Mouse (Mus musculus): ENCODE measurements at regions not wholly inside any gene's neighbourhood (a gene's known extent, or its start where the extent isn't known, plus 50 kb on each side); places are given as distances from the start of the nearest gene placed in this dataset.
"Not testable (repeated sequence)": the region's sequence is repeated elsewhere in the genome, so short reads cannot be mapped to it uniquely, and the experiment has no call there.

DNA sequence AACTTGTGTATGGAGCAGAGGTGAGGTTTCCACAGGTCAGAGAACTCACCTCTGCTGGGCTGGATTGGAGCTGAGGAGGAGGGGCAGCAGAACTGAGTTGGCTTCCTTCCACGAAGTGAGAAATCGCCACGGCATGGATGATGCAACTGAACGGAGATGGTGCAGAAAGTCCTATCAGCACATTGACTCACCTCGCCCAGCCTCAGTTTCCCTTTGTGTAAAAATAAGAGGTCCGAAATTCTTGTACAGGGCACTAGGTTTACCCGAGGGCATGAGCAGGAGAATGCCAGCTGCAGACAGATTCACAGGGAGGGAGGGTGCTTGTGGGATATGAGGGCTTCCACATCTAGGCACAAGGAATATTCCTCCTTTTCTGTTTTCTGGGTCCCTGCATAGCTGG is 117.9 kb upstream of the Klf4 start:
- ATAC-seq (ENCODE audit: insufficient read depth, low FRiP score, low read depth) = no peak
- H3K4me1 ChIP-seq = peaks cover 10% of the 10 kb centered on the region
- H3K4me3 ChIP-seq (replicated peaks) = no peak overlapping the region
- no peaks in the 10 kb centered on the region for H3K27me3 ChIP-seq (replicated peaks)
- H3K9ac ChIP-seq = no peak overlapping the region
- WGBS = 41% methylated on average over 7 of the region's 7 CpGs
- peak overlapping the region; percentile 96; the same call in 1 of the 2 replicates for H3K27ac ChIP-seq
- no peak overlapping the region for H3K4me2 ChIP-seq
- H3K36me3 ChIP-seq = no peaks in the 10 kb centered on the region
- no peaks in the 10 kb centered on the region for H3K9me3 ChIP-seq

DNA sequence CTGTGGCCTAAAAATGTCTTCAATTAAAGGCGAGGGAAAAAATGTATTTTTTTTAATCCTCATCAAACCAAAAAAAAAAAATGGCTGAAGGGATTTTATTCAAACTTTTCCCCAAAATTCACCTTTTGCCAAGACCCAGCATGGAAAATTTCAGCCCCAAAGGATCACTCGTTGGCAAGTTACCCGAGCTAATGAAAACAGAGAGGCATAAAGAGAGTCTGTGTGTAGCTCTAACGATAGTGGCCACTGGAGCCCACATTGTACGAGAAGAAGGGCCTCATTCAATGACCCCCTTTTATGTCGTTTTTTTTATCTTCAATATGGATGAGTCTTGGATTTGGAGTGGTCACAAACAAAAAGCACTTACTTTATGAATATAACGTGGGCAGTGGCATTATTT is 116.1 kb upstream of the Klf4 start:
- H3K9me3 ChIP-seq = no peaks in the 10 kb centered on the region
- WGBS = 76% methylated on average over 7 of the region's 7 CpGs

GRCm38 (mm10) chr4:55645432-55645831 is 113.2 kb upstream of the Klf4 start:
- H3K4me3 ChIP-seq (replicated peaks) = no peak overlapping the region
- no peak overlapping the region for H3K9ac ChIP-seq
- ATAC-seq (ENCODE audit: insufficient read depth, low FRiP score, low read depth) = no peak
- no peaks in the 10 kb centered on the region for H3K36me3 ChIP-seq
- peaks cover 5% of the 10 kb centered on the region; the same call in 1 of the 2 replicates for H3K4me1 ChIP-seq
- WGBS = 57% methylated on average over 3 of the region's 3 CpGs
- H3K4me2 ChIP-seq = no peak overlapping the region
- no peaks in the 10 kb centered on the region for H3K27me3 ChIP-seq (replicated peaks)
- H3K27ac ChIP-seq = no peak overlapping the region
- H3K9me3 ChIP-seq = no peaks in the 10 kb centered on the region

More for the DNA sequence above, 116.1 kb upstream of the Klf4 start:
- Histone ChIP-seq H3K4me2 (no peak overlapping the region), H3K36me3 (no peaks in the 10 kb centered on the region), H3K4me1 (peaks cover 10% of the 10 kb centered on the region), H3K27me3 (replicated peaks) (no peaks in the 10 kb centered on the region), H3K27ac (no peak overlapping the region), H3K4me3 (replicated peaks) (no peak overlapping the region), H3K9ac (no peak overlapping the region)
- no peak for ATAC-seq (ENCODE audit: insufficient read depth, low FRiP score, low read depth)

DNA sequence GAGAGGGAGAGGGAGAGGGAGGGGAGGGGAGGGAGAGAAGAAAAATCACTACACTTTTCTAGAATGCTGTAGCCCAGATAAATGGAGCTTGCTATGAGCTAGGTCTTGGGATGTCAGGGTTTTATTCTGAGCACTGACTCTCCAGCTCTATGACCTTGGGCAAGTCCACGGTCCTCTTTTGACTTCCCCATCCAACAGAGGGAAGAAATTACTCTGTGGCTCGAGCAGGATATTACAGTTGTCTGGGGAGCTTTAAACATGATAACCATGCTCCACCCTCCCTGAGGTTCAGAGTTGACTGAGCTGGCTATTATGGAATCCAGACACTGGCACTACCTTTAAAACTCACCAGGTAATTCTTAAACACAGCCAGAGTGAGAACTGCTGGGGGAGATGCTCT is 112.6 kb upstream of the Klf4 start:
- WGBS = 58% methylated on average over 2 of the region's 2 CpGs
- H3K4me1 ChIP-seq = no peaks in the 10 kb centered on the region

GRCm38 (mm10) chr4:55634946-55635511 is 102.8 kb upstream of the Klf4 start:
- ATAC-seq (ENCODE audit: insufficient read depth, low FRiP score, low read depth) = no peak
- 75% methylated on average over 7 of the region's 7 CpGs for WGBS

More for the DNA sequence above, 112.6 kb upstream of the Klf4 start:
- no peak for ATAC-seq (ENCODE audit: insufficient read depth, low FRiP score, low read depth)
- H3K4me3 ChIP-seq (replicated peaks) = no peak overlapping the region
- H3K4me2 ChIP-seq = no peak overlapping the region
- no peak overlapping the region for H3K9ac ChIP-seq
- no peaks in the 10 kb centered on the region for H3K9me3 ChIP-seq
- H3K27ac ChIP-seq = no peak overlapping the region
- no peaks in the 10 kb centered on the region for H3K27me3 ChIP-seq (replicated peaks)
- no peaks in the 10 kb centered on the region for H3K36me3 ChIP-seq

GRCm38 (mm10) chr4:55631157-55631556 is 98.9 kb upstream of the Klf4 start:
- H3K27me3 ChIP-seq (replicated peaks) = no peaks in the 10 kb centered on the region
- ATAC-seq (ENCODE audit: insufficient read depth, low FRiP score, low read depth) = no peak
- H3K36me3 ChIP-seq = no peaks in the 10 kb centered on the region
- no peak overlapping the region for H3K4me3 ChIP-seq (replicated peaks)
- H3K9ac ChIP-seq = no peak overlapping the region
- no peak overlapping the region for H3K4me2 ChIP-seq
- 80% methylated on average over 1 of the region's 1 CpGs for WGBS
- no peak overlapping the region for H3K27ac ChIP-seq
- H3K9me3 ChIP-seq = no peaks in the 10 kb centered on the region
- no peaks in the 10 kb centered on the region for H3K4me1 ChIP-seq

More at GRCm38 (mm10) chr4:55634946-55635511, 102.8 kb upstream of the Klf4 start:
- no peak overlapping the region for H3K4me2 ChIP-seq
- no peaks in the 10 kb centered on the region for H3K9me3 ChIP-seq
- no peaks in the 10 kb centered on the region for H3K36me3 ChIP-seq
- no peak overlapping the region for H3K9ac ChIP-seq
- no peaks in the 10 kb centered on the region for H3K27me3 ChIP-seq (replicated peaks)
- H3K4me3 ChIP-seq (replicated peaks) = no peak overlapping the region
- H3K4me1 ChIP-seq = no peaks in the 10 kb centered on the region
- H3K27ac ChIP-seq = no peak overlapping the region

- not testable (repeated sequence) for H3K4me3 ChIP-seq (replicated peaks); H3K4me2 ChIP-seq; H3K9ac ChIP-seq; ATAC-seq (ENCODE audit: insufficient read depth, low FRiP score, low read depth); H3K27me3 ChIP-seq (replicated peaks); H3K4me1 ChIP-seq; H3K9me3 ChIP-seq; H3K36me3 ChIP-seq; H3K27ac ChIP-seq
- 84% methylated on average over 4 of the region's 4 CpGs for WGBS
Observed at GRCm38 (mm10) chr4:55630215-55630614, 97.9 kb upstream of the Klf4 start.

- Histone ChIP-seq H3K9ac (no peak overlapping the region), H3K4me2 (no peak overlapping the region), H3K4me3 (replicated peaks) (no peak overlapping the region), H3K27me3 (replicated peaks) (no peaks in the 10 kb centered on the region), H3K4me1 (no peaks in the 10 kb centered on the region), H3K36me3 (no peaks in the 10 kb centered on the region), H3K9me3 (no peaks in the 10 kb centered on the region), H3K27ac (no peak overlapping the region)
- no peak for ATAC-seq (ENCODE audit: insufficient read depth, low FRiP score, low read depth)
- 73% methylated on average over 9 of the region's 9 CpGs for WGBS
Observed at GRCm38 (mm10) chr4:55624779-55625178, 92.5 kb upstream of the Klf4 start.

DNA sequence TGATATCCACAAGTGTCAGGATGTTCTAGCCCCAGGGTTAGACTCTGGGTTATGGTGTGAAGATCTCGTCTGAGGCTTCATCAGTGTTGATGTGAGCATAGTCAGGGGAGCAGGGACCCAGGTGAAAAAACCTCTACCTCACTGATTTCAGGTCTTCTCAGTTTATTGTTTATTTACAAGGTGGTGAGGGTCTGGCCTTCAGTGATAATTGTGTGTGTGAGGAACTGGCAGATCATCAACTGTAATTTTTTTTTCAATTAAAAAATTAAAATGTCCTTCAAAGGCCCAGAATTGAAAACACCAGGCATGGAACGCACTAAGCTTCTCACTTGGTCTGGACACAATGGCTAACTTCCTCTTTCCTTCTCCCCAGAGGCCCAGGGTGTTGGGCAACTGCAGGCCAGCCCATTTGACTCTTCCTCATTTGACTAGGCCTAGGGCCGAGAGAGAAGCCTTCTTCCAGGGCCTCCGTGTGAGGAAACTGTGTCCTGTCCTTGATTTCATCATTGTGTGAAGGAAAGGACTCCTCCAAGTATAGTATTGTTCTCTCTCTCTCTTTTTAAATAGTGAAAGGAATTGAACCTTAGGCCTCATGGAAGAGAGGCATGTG is 91.0 kb upstream of the Klf4 start:
- WGBS = 78% methylated on average over 4 of the region's 4 CpGs
- no peak for ATAC-seq (ENCODE audit: insufficient read depth, low FRiP score, low read depth)

DNA sequence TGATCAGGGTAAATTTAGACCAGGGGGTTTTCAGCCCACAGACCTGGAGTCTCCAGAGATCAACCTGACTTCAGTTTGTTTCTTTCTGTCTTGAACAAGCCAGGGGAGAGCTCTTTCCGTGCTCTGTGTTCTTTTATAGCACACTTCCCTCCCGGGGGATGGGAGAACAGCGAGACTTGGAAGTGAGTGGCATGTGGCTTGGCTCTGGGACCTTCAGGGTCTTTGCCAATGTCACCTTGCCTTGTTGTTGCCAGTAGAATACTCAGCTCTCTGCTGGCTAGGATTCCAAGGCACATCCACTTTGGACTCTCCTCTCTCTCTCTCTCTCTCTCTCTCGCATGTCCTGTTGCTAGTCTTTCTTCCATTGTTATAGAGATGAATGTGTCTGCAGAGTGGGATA is 90.4 kb upstream of the Klf4 start:
- no peak overlapping the region for H3K4me3 ChIP-seq (replicated peaks)
- no peak overlapping the region for H3K4me2 ChIP-seq
- no peak overlapping the region for H3K27ac ChIP-seq
- H3K9me3 ChIP-seq = no peaks in the 10 kb centered on the region
- WGBS = 78% methylated on average over 4 of the region's 4 CpGs
- H3K36me3 ChIP-seq = no peaks in the 10 kb centered on the region
- no peak for ATAC-seq (ENCODE audit: insufficient read depth, low FRiP score, low read depth)
- no peaks in the 10 kb centered on the region for H3K4me1 ChIP-seq
- H3K9ac ChIP-seq = no peak overlapping the region
- H3K27me3 ChIP-seq (replicated peaks) = no peaks in the 10 kb centered on the region

More for the DNA sequence above, 91.0 kb upstream of the Klf4 start:
- H3K9ac ChIP-seq = no peak overlapping the region
- H3K4me1 ChIP-seq = no peaks in the 10 kb centered on the region
- no peak overlapping the region for H3K4me3 ChIP-seq (replicated peaks)
- H3K36me3 ChIP-seq = no peaks in the 10 kb centered on the region
- no peaks in the 10 kb centered on the region for H3K9me3 ChIP-seq
- H3K27ac ChIP-seq = no peak overlapping the region
- no peak overlapping the region for H3K4me2 ChIP-seq
- no peaks in the 10 kb centered on the region for H3K27me3 ChIP-seq (replicated peaks)

GRCm38 (mm10) chr4:55619891-55620290 is 87.6 kb upstream of the Klf4 start:
- no peak overlapping the region for H3K4me2 ChIP-seq
- H3K9ac ChIP-seq = no peak overlapping the region
- no peaks in the 10 kb centered on the region for H3K9me3 ChIP-seq
- H3K4me3 ChIP-seq (replicated peaks) = no peak overlapping the region
- WGBS = 81% methylated on average over 3 of the region's 3 CpGs
- no peaks in the 10 kb centered on the region for H3K4me1 ChIP-seq
- ATAC-seq (ENCODE audit: insufficient read depth, low FRiP score, low read depth) = no peak
- no peaks in the 10 kb centered on the region for H3K27me3 ChIP-seq (replicated peaks)
- H3K27ac ChIP-seq = no peak overlapping the region
- H3K36me3 ChIP-seq = no peaks in the 10 kb centered on the region

DNA sequence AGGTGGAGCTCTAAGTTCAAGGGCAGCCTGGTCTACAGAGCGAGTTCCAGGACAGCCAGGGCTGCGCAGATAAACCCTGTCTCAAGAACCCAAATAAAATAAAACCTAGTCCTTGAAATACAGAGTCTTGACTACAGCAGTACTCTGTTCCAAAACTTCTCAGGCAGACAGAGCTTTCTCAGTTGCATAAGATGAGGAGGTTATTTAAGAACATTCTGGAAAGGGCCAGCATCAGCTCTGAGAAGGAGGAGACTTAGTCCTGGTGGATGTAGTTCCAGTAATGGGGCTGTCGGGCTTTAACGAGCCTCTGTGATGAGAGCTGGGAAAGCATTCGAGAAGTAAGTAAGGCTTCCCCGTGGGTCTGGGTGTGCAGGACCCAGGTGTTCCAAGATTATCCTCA is 83.5 kb upstream of the Klf4 start:
- H3K27me3 ChIP-seq (replicated peaks) = no peaks in the 10 kb centered on the region
- H3K36me3 ChIP-seq = no peaks in the 10 kb centered on the region
- H3K4me2 ChIP-seq = no peak overlapping the region
- no peak overlapping the region for H3K4me3 ChIP-seq (replicated peaks)
- WGBS = 68% methylated on average over 6 of the region's 6 CpGs
- H3K9me3 ChIP-seq = no peaks in the 10 kb centered on the region
- H3K9ac ChIP-seq = no peak overlapping the region
- H3K4me1 ChIP-seq = no peaks in the 10 kb centered on the region
- no peak overlapping the region for H3K27ac ChIP-seq
- no peak for ATAC-seq (ENCODE audit: insufficient read depth, low FRiP score, low read depth)

GRCm38 (mm10) chr4:55613523-55613922 is 81.3 kb upstream of the Klf4 start:
- H3K9me3 ChIP-seq = no peaks in the 10 kb centered on the region
- no peak overlapping the region for H3K9ac ChIP-seq
- no peaks in the 10 kb centered on the region for H3K27me3 ChIP-seq (replicated peaks)
- H3K4me3 ChIP-seq (replicated peaks) = no peak overlapping the region
- WGBS = 92% methylated on average over 3 of the region's 3 CpGs
- H3K4me2 ChIP-seq = no peak overlapping the region
- no peak for ATAC-seq (ENCODE audit: insufficient read depth, low FRiP score, low read depth)
- no peaks in the 10 kb centered on the region for H3K36me3 ChIP-seq
- H3K4me1 ChIP-seq = no peaks in the 10 kb centered on the region
- no peak overlapping the region for H3K27ac ChIP-seq
